Mouse (Mus musculus): ENCODE results near the gene Tomm34. TPM values are rescaled to one million over a fixed set of nuclear protein-coding genes. Genes with fewer than 3 reads are reported as not detected.

The Tomm34 gene
- polyA plus RNA-seq, 1 experiment from 2014 or later: 57.1 TPM

- 60% methylated on average over 19 of the region's 19 CpGs for WGBS
- ATAC-seq (replicated peaks; ENCODE audit: low FRiP score) (peak; percentile 41; the same call in 1 of the 2 replicates), DNase-seq (ENCODE audit: low spot score) (no peak)
- H3K27ac ChIP-seq (ENCODE audit: low read depth, low read length): peak overlapping the region; percentile 30; the same call in 1 of the 2 replicates
- peaks cover 35% of the 10 kb centered on the region for H3K36me3 ChIP-seq (ENCODE audit: control insufficient read depth, insufficient read depth, low read length)
- no peaks in the 10 kb centered on the region for H3K9me3 ChIP-seq (ENCODE audit: control insufficient read depth, low read length)
- H3K9ac ChIP-seq (ENCODE audit: low read depth, low read length): no peak overlapping the region
- no peak overlapping the region; the same call in none of the 2 replicates for H3K4me2 ChIP-seq
- no peaks in the 10 kb centered on the region for H3K27me3 ChIP-seq (replicated peaks; ENCODE audit: control insufficient read depth, insufficient read depth, low read length)
- H3K4me3 ChIP-seq (ENCODE audit: low read depth, low read length): no peak overlapping the region
- peaks cover 8% of the 10 kb centered on the region for H3K4me1 ChIP-seq (replicated peaks; ENCODE audit: control insufficient read depth, insufficient read depth, low read length)
These were observed 12.8 kb upstream of the Tomm34 start for GRCm38 (mm10) chr2:164083609-164084341.

- H3K36me3 ChIP-seq (ENCODE audit: control insufficient read depth, insufficient read depth, low read length): peaks cover 31% of the 10 kb centered on the region
- H3K9me3 ChIP-seq (ENCODE audit: control insufficient read depth, low read length): no peaks in the 10 kb centered on the region
- WGBS: 77% methylated on average over 10 of the region's 10 CpGs
- H3K4me2 ChIP-seq: no peak overlapping the region
- ATAC-seq (replicated peaks; ENCODE audit: low FRiP score) (no peak), DNase-seq (ENCODE audit: low spot score) (no peak)
- no peak overlapping the region for H3K9ac ChIP-seq (ENCODE audit: low read depth, low read length)
- H3K27me3 ChIP-seq (replicated peaks; ENCODE audit: control insufficient read depth, insufficient read depth, low read length): no peaks in the 10 kb centered on the region
- no peak overlapping the region for H3K27ac ChIP-seq (ENCODE audit: low read depth, low read length)
- no peak overlapping the region for H3K4me3 ChIP-seq (ENCODE audit: low read depth, low read length)
- peaks cover 14% of the 10 kb centered on the region for H3K4me1 ChIP-seq (replicated peaks; ENCODE audit: control insufficient read depth, insufficient read depth, low read length)
These were observed 11.2 kb upstream of the Tomm34 start for GRCm38 (mm10) chr2:164082175-164082574.

- H3K27ac ChIP-seq (ENCODE audit: low read depth, low read length): no peak overlapping the region
- no peak overlapping the region for H3K9ac ChIP-seq (ENCODE audit: low read depth, low read length)
- DNase-seq (ENCODE audit: low spot score): no peak
- ATAC-seq (replicated peaks; ENCODE audit: low FRiP score): no peak
- no peak overlapping the region for H3K4me2 ChIP-seq
- H3K4me1 ChIP-seq (replicated peaks; ENCODE audit: control insufficient read depth, insufficient read depth, low read length): peaks cover 16% of the 10 kb centered on the region
- H3K36me3 ChIP-seq (ENCODE audit: control insufficient read depth, insufficient read depth, low read length): peaks cover 29% of the 10 kb centered on the region
- no peak overlapping the region for H3K4me3 ChIP-seq (ENCODE audit: low read depth, low read length)
- no peaks in the 10 kb centered on the region for H3K27me3 ChIP-seq (replicated peaks; ENCODE audit: control insufficient read depth, insufficient read depth, low read length)
- 95% methylated on average over 10 of the region's 10 CpGs for WGBS
- H3K9me3 ChIP-seq (ENCODE audit: control insufficient read depth, low read length): no peaks in the 10 kb centered on the region
These were observed 10.6 kb upstream of the Tomm34 start for GRCm38 (mm10) chr2:164081577-164081976.

- H3K9ac ChIP-seq (ENCODE audit: low read depth, low read length): no peak overlapping the region
- no peaks in the 10 kb centered on the region for H3K27me3 ChIP-seq (replicated peaks; ENCODE audit: control insufficient read depth, insufficient read depth, low read length)
- DNase-seq (ENCODE audit: low spot score) (no peak), ATAC-seq (replicated peaks; ENCODE audit: low FRiP score) (no peak)
- H3K36me3 ChIP-seq (ENCODE audit: control insufficient read depth, insufficient read depth, low read length): peaks cover 22% of the 10 kb centered on the region
- peaks cover 18% of the 10 kb centered on the region for H3K4me1 ChIP-seq (replicated peaks; ENCODE audit: control insufficient read depth, insufficient read depth, low read length)
- WGBS: 65% methylated on average over 6 of the region's 6 CpGs
- H3K4me3 ChIP-seq (ENCODE audit: low read depth, low read length): no peak overlapping the region
- H3K27ac ChIP-seq (ENCODE audit: low read depth, low read length): no peak overlapping the region
- H3K4me2 ChIP-seq: no peak overlapping the region
- no peaks in the 10 kb centered on the region for H3K9me3 ChIP-seq (ENCODE audit: control insufficient read depth, low read length)
These were observed 8.5 kb upstream of the Tomm34 start for GRCm38 (mm10) chr2:164079488-164079887.

- Histone ChIP-seq H3K36me3 (ENCODE audit: control insufficient read depth, insufficient read depth, low read length) (peaks cover 17% of the 10 kb centered on the region), H3K9ac (ENCODE audit: low read depth, low read length) (no peak overlapping the region), H3K4me3 (ENCODE audit: low read depth, low read length) (no peak overlapping the region), H3K27ac (ENCODE audit: low read depth, low read length) (no peak overlapping the region), H3K4me1 (replicated peaks; ENCODE audit: control insufficient read depth, insufficient read depth, low read length) (peaks cover 14% of the 10 kb centered on the region), H3K27me3 (replicated peaks; ENCODE audit: control insufficient read depth, insufficient read depth, low read length) (no peaks in the 10 kb centered on the region), H3K9me3 (ENCODE audit: control insufficient read depth, low read length) (no peaks in the 10 kb centered on the region), H3K4me2 (no peak overlapping the region)
- no peak for ATAC-seq (replicated peaks; ENCODE audit: low FRiP score)
- WGBS: 82% methylated on average over 5 of the region's 5 CpGs
- DNase-seq (ENCODE audit: low spot score): no peak
These were observed 6.9 kb upstream of the Tomm34 start for GRCm38 (mm10) chr2:164077875-164078274.

GRCm38 (mm10) chr2:164076874-164077425 is 6.0 kb upstream of the Tomm34 start:
- no peak for DNase-seq (ENCODE audit: low spot score)
- Histone ChIP-seq H3K9me3 (ENCODE audit: control insufficient read depth, low read length) (no peaks in the 10 kb centered on the region), H3K4me1 (replicated peaks; ENCODE audit: control insufficient read depth, insufficient read depth, low read length) (peaks cover 14% of the 10 kb centered on the region), H3K4me3 (ENCODE audit: low read depth, low read length) (no peak overlapping the region), H3K27ac (ENCODE audit: low read depth, low read length) (no peak overlapping the region), H3K9ac (ENCODE audit: low read depth, low read length) (no peak overlapping the region), H3K36me3 (ENCODE audit: control insufficient read depth, insufficient read depth, low read length) (peaks cover 14% of the 10 kb centered on the region), H3K27me3 (replicated peaks; ENCODE audit: control insufficient read depth, insufficient read depth, low read length) (no peaks in the 10 kb centered on the region), H3K4me2 (no peak overlapping the region)
- ATAC-seq (replicated peaks; ENCODE audit: low FRiP score): no peak
- WGBS: 93% methylated on average over 8 of the region's 8 CpGs

- Histone ChIP-seq H3K9me3 (ENCODE audit: control insufficient read depth, low read length) (no peaks in the 10 kb centered on the region), H3K4me3 (ENCODE audit: low read depth, low read length) (peak overlapping the region; percentile 75), H3K4me2 (peak overlapping the region; percentile 96), H3K36me3 (ENCODE audit: control insufficient read depth, insufficient read depth, low read length) (peaks cover 3% of the 10 kb centered on the region; the same call in 1 of the 2 replicates), H3K27me3 (replicated peaks; ENCODE audit: control insufficient read depth, insufficient read depth, low read length) (no peaks in the 10 kb centered on the region), H3K4me1 (replicated peaks; ENCODE audit: control insufficient read depth, insufficient read depth, low read length) (peaks cover 14% of the 10 kb centered on the region), H3K9ac (ENCODE audit: low read depth, low read length) (peak overlapping the region; percentile 72), H3K27ac (ENCODE audit: low read depth, low read length) (no peak overlapping the region; the same call in 1 of the 2 replicates)
- WGBS: 23% methylated on average over 5 of the region's 5 CpGs
- no peak for ATAC-seq (replicated peaks; ENCODE audit: low FRiP score)
- DNase-seq (ENCODE audit: low spot score): no peak
These were observed 4.1 kb upstream of the Tomm34 start for GRCm38 (mm10) chr2:164075088-164075487.

- peak; percentile 79 for ATAC-seq (replicated peaks; ENCODE audit: low FRiP score)
- no peaks in the 10 kb centered on the region for H3K27me3 ChIP-seq (replicated peaks; ENCODE audit: control insufficient read depth, insufficient read depth, low read length)
- H3K36me3 ChIP-seq (ENCODE audit: control insufficient read depth, insufficient read depth, low read length): no peaks in the 10 kb centered on the region
- under 1% methylated on average over 48 of the region's 48 CpGs for WGBS
- peak; percentile 98 for DNase-seq (ENCODE audit: low spot score)
- H3K9me3 ChIP-seq (ENCODE audit: control insufficient read depth, low read length): no peaks in the 10 kb centered on the region
- peak overlapping the region; percentile 75 for H3K4me3 ChIP-seq (ENCODE audit: low read depth, low read length)
- H3K4me2 ChIP-seq: peak overlapping the region; percentile 96
- peak overlapping the region; percentile 72 for H3K9ac ChIP-seq (ENCODE audit: low read depth, low read length)
- H3K27ac ChIP-seq (ENCODE audit: low read depth, low read length): peak overlapping the region; percentile 61
- peaks cover 23% of the 10 kb centered on the region for H3K4me1 ChIP-seq (replicated peaks; ENCODE audit: control insufficient read depth, insufficient read depth, low read length)
These were observed 3.1 kb upstream of the Tomm34 start for GRCm38 (mm10) chr2:164073918-164074578.
